Mouse (Mus musculus) stomach, embryonic 15.5 days (tissue): ENCODE measurements around the gene Asl. TPM values are rescaled to one million over a fixed set of nuclear protein-coding genes. Genes with fewer than 3 reads are reported as not detected.

Source experiments
- ATAC-seq: fragments of 200-750 bp; cut with Nextera tagmentation; 2 replicates; pipeline ENCODE4 v1.8.0; 2017; ENCODE audit warnings: low read depth, moderate number of reproducible peaks, moderate TSS enrichment; ENCODE audit not compliant: insufficient read depth, low FRiP score
- H3K27ac ChIP-seq: fragments of 300-500 bp; sonication (generic); 2 replicates; pipeline ENCODE4 v1.5.1; 2015; ENCODE audit warnings: mild to moderate bottlenecking, inconsistent platforms
- H3K27me3 ChIP-seq: fragments of 300-500 bp; sonication (generic); replicated peaks from 2 replicates; pipeline ENCODE4 v1.6.1; 2015; ENCODE audit warnings: inconsistent platforms
- H3K36me3 ChIP-seq: fragments of 300-500 bp; sonication (generic); 2 replicates; pipeline ENCODE4 v1.6.1; 2015; ENCODE audit warnings: inconsistent platforms
- H3K4me1 ChIP-seq: fragments of 300-500 bp; sonication (generic); 2 replicates; pipeline ENCODE4 v1.6.1; 2015; ENCODE audit warnings: inconsistent platforms
- H3K4me2 ChIP-seq: fragments of 300-500 bp; sonication (generic); 2 replicates; pipeline ENCODE4 v1.6.1; 2015; ENCODE audit warnings: mild to moderate bottlenecking, inconsistent platforms
- H3K4me3 ChIP-seq: fragments of 300-500 bp; sonication (generic); replicated peaks from 2 replicates; pipeline ENCODE4 v1.5.1; 2015; ENCODE audit warnings: inconsistent platforms
- H3K9ac ChIP-seq: fragments of 300-500 bp; sonication (generic); 2 replicates; pipeline ENCODE4 v1.6.1; 2015; ENCODE audit warnings: inconsistent platforms
- H3K9me3 ChIP-seq: fragments of 300-500 bp; sonication (generic); 2 replicates; pipeline ENCODE4 v1.6.1; 2016; ENCODE audit warnings: inconsistent platforms
- WGBS: fragments of 180-500 bp; shearing (Covaris S2); methylation state at CpG from one replicate; pipeline ENCODE4 v1.1.7; 2015; 5-methylcytosine and 5-hydroxymethylcytosine counted together
- polyA plus RNA-seq: library from polyadenylated mRNA; unstranded; fragments of >200 nt; fragmentation: Nextera tagmentation; extraction: Ambion mirVana; gene quantifications from 2 replicates; pipeline ENCODE4 v1.2.1, GENCODE M21; 2015

Asl gene
- polyA plus RNA-seq, 1 experiment from 2014 or later = 49.1 TPM

- H3K27me3 ChIP-seq = no peaks in the 10 kb centered on the region
- peak; percentile 47; the same call in 1 of the 2 replicates for ATAC-seq
- no peak overlapping the region for H3K4me3 ChIP-seq
- H3K27ac ChIP-seq = peak overlapping the region; percentile 61
- 66% methylated on average over 12 of the region's 12 CpGs for WGBS
- H3K4me2 ChIP-seq = no peak overlapping the region
- H3K9ac ChIP-seq = no peak overlapping the region
- H3K9me3 ChIP-seq = no peaks in the 10 kb centered on the region
- peaks cover 4% of the 10 kb centered on the region for H3K36me3 ChIP-seq
- H3K4me1 ChIP-seq = peaks cover 10% of the 10 kb centered on the region
These were observed 30.6 kb upstream of the Asl start for GRCm38 (mm10) chr5:130059413-130060328.

- H3K4me1 ChIP-seq = peaks cover 10% of the 10 kb centered on the region
- H3K9ac ChIP-seq = no peak overlapping the region
- no peak overlapping the region for H3K27ac ChIP-seq
- no peaks in the 10 kb centered on the region for H3K9me3 ChIP-seq
- H3K36me3 ChIP-seq = peaks cover 4% of the 10 kb centered on the region
- no peak overlapping the region for H3K4me2 ChIP-seq
- no peak for ATAC-seq
- H3K4me3 ChIP-seq = no peak overlapping the region
- H3K27me3 ChIP-seq = no peaks in the 10 kb centered on the region
- WGBS = 82% methylated on average over 2 of the region's 2 CpGs
These were observed 27.3 kb upstream of the Asl start for GRCm38 (mm10) chr5:130056303-130056702.

DNA sequence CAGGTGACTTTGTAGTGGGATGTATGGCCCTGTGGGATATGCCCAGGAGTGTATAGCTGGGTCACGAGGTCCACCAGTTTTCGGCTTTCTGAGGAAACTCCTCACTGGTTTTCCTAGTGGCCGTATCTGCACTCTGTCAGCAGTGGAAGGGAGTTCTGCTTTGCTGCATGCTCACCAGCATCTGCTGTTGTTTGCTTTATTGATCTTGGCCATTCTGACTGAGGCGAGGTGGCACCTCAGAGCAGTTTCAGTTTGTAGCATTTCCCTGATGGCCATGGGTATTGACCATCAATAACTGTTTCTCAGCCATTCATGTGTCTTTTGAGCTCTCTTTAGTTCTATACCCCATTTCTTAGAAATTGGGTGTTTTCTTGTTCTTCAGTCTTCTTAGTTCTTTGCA lies 26.6 kb upstream of the Asl start:
- WGBS = 85% methylated on average over 4 of the region's 4 CpGs
- no peak for ATAC-seq
- Histone ChIP-seq H3K4me2 (no peak overlapping the region), H3K9me3 (no peaks in the 10 kb centered on the region), H3K27me3 (no peaks in the 10 kb centered on the region), H3K4me3 (no peak overlapping the region), H3K27ac (no peak overlapping the region), H3K4me1 (peaks cover 10% of the 10 kb centered on the region), H3K36me3 (peaks cover 4% of the 10 kb centered on the region), H3K9ac (no peak overlapping the region)

DNA sequence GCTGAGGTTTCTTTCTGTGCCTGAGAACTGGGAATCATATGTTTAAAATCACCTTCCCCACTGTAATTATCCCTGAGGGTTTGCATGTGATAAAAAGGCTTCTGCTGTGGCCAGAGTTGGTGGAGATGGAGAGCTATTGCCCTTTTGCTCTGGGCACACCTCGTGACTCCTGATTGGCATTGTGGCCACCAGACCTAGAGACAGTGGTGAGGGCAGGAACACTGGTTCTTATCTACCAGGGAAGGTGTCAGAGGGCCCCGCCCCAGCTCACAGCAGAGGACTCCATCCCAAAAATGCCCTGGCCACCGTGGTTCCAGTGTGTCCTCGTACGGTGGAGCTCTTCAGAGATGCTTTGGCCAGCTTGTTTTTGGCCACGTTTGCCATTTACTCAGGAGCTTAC lies 23.9 kb upstream of the Asl start:
- H3K4me1 ChIP-seq = no peaks in the 10 kb centered on the region
- no peak overlapping the region for H3K9ac ChIP-seq
- H3K27me3 ChIP-seq = no peaks in the 10 kb centered on the region
- ATAC-seq = no peak
- H3K4me3 ChIP-seq = no peak overlapping the region
- no peaks in the 10 kb centered on the region for H3K9me3 ChIP-seq
- no peak overlapping the region for H3K27ac ChIP-seq
- 87% methylated on average over 6 of the region's 6 CpGs for WGBS
- no peaks in the 10 kb centered on the region for H3K36me3 ChIP-seq
- no peak overlapping the region for H3K4me2 ChIP-seq

GRCm38 (mm10) chr5:130052510-130052909 lies 23.5 kb upstream of the Asl start:
- no peak overlapping the region for H3K4me3 ChIP-seq
- no peak overlapping the region for H3K4me2 ChIP-seq
- H3K4me1 ChIP-seq = no peaks in the 10 kb centered on the region
- H3K27me3 ChIP-seq = no peaks in the 10 kb centered on the region
- ATAC-seq = no peak
- no peaks in the 10 kb centered on the region for H3K36me3 ChIP-seq
- H3K9ac ChIP-seq = no peak overlapping the region
- WGBS = 63% methylated on average over 5 of the region's 5 CpGs
- no peaks in the 10 kb centered on the region for H3K9me3 ChIP-seq
- no peak overlapping the region for H3K27ac ChIP-seq

DNA sequence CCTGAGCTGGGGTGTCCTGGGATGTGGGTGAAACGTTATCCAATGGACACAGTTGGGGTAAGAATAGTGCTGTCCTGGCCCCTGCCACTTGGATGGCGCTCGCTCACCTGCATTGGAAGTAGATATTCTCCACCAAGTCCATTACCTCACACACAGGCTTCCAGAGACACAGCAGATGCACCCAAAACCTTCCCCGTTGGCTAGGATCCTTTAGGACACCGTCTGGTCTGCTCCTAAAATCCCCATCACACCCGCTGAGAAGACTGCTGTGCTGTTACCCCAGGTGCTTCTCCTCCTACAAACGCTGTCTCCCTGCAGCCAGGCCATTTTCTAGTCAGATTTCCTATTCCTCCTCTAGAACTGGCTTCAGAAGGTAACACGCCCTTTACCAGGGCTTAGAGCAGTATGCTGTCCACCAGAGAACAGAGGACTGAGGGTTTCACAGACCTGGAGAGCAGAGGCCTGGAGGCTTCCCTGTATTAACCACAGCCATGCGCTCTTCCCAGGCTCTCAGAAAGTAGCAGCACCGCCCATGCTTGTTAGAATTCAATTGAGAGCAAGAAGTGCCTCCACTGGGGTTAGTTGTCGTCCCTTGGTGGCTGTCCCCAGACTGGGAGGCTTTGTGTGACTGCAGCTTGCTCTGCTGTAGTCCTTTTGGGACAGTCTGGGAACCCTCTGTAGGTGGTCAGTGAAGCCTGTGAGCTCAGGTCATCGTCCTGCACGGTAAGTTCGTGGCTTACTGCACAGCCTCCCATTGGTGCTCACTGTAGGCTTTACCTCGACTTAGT lies 22.2 kb upstream of the Asl start:
- H3K27me3 ChIP-seq = no peaks in the 10 kb centered on the region
- peaks cover 6% of the 10 kb centered on the region; the same call in 1 of the 2 replicates for H3K36me3 ChIP-seq
- no peak for ATAC-seq
- no peaks in the 10 kb centered on the region for H3K9me3 ChIP-seq
- no peak overlapping the region for H3K4me3 ChIP-seq
- H3K4me1 ChIP-seq = no peaks in the 10 kb centered on the region
- H3K9ac ChIP-seq = no peak overlapping the region
- 83% methylated on average over 15 of the region's 15 CpGs for WGBS
- H3K4me2 ChIP-seq = no peak overlapping the region
- H3K27ac ChIP-seq = no peak overlapping the region

DNA sequence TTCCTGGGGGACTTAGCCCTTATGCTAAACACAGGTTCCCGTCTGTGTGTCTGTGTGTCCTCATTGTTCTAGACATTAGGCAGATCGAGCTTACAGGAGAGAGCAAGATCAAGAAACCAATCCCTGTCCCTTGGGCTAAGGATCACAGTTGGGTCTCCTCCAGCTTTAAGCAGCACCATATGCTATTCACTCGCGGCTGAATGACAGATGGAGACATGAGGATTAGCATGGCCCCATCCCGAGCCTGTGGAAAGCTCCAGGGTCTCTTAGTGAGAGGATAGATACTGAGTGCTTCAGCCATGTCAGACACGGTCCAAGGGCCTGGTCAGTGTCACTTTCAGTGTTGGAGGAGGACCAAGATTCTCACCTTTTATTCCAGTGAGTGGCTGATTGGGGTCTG lies 21.4 kb upstream of the Asl start:
- no peaks in the 10 kb centered on the region for H3K9me3 ChIP-seq
- no peak overlapping the region for H3K27ac ChIP-seq
- H3K4me3 ChIP-seq = no peak overlapping the region
- H3K9ac ChIP-seq = no peak overlapping the region
- no peaks in the 10 kb centered on the region for H3K27me3 ChIP-seq
- ATAC-seq = no peak
- no peaks in the 10 kb centered on the region for H3K4me1 ChIP-seq
- no peak overlapping the region for H3K4me2 ChIP-seq
- WGBS = 57% methylated on average over 6 of the region's 6 CpGs
- H3K36me3 ChIP-seq = peaks cover 9% of the 10 kb centered on the region; the same call in 1 of the 2 replicates

- H3K27me3 ChIP-seq = no peaks in the 10 kb centered on the region
- 56% methylated on average over 15 of the region's 15 CpGs for WGBS
- H3K9me3 ChIP-seq = no peaks in the 10 kb centered on the region
- ATAC-seq = peak; percentile 58; the same call in 1 of the 2 replicates
- H3K27ac ChIP-seq = peak overlapping the region; percentile 67
- no peak overlapping the region for H3K9ac ChIP-seq
- peaks cover 9% of the 10 kb centered on the region; the same call in 1 of the 2 replicates for H3K36me3 ChIP-seq
- H3K4me2 ChIP-seq = no peak overlapping the region
- H3K4me3 ChIP-seq = no peak overlapping the region
- no peaks in the 10 kb centered on the region; the same call in 1 of the 2 replicates for H3K4me1 ChIP-seq
These were observed 19.9 kb upstream of the Asl start for GRCm38 (mm10) chr5:130048786-130049520.

DNA sequence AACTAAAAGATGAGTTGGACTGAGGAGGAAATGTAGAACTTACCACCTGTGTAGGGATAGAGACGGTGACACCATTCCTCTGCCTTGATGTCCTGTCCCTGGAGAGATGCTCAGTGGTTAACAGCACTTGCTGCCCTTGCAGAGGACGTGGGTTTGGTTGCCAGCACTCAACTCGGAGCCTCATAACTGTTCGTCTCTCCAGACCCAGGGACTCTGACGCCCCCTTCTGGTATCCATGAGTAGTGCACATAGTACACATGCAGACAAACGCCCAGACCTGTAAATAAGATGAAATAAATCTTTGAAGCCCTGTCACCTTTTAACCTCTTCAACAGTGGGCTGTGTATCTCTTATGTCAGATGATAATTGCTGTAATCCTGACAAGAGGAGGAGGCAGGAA lies 18.0 kb upstream of the Asl start:
- Histone ChIP-seq H3K4me1 (no peaks in the 10 kb centered on the region; the same call in 1 of the 2 replicates), H3K4me2 (no peak overlapping the region), H3K9me3 (no peaks in the 10 kb centered on the region), H3K27ac (no peak overlapping the region), H3K4me3 (no peak overlapping the region), H3K9ac (no peak overlapping the region), H3K27me3 (no peaks in the 10 kb centered on the region), H3K36me3 (peaks cover 11% of the 10 kb centered on the region)
- 72% methylated on average over 6 of the region's 6 CpGs for WGBS
- ATAC-seq = no peak

DNA sequence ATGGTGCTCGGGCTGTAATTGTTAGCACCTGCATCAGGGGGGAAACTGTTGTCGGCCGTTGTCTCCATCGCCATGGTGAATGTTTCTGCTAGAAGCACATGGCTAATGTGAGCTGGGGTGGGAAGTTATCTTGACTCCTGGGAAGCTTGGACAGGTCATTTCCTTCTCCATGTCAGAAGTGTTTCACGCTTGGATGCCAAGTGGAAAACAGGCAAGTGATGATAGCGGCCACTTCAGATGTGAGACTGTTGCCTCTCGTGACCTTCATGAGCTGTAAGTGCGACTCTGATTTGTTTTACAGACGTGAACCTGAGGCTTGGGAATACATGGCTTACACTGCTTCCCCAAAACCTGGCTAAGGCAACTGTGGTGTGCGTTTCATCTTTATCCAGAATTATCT lies 17.5 kb upstream of the Asl start:
- H3K4me3 ChIP-seq = no peak overlapping the region
- no peaks in the 10 kb centered on the region for H3K9me3 ChIP-seq
- H3K27ac ChIP-seq = no peak overlapping the region
- no peak overlapping the region for H3K4me2 ChIP-seq
- H3K4me1 ChIP-seq = no peaks in the 10 kb centered on the region; the same call in 1 of the 2 replicates
- H3K9ac ChIP-seq = no peak overlapping the region
- H3K36me3 ChIP-seq = peaks cover 11% of the 10 kb centered on the region
- ATAC-seq = no peak
- no peaks in the 10 kb centered on the region for H3K27me3 ChIP-seq
- WGBS = 90% methylated on average over 10 of the region's 10 CpGs

DNA sequence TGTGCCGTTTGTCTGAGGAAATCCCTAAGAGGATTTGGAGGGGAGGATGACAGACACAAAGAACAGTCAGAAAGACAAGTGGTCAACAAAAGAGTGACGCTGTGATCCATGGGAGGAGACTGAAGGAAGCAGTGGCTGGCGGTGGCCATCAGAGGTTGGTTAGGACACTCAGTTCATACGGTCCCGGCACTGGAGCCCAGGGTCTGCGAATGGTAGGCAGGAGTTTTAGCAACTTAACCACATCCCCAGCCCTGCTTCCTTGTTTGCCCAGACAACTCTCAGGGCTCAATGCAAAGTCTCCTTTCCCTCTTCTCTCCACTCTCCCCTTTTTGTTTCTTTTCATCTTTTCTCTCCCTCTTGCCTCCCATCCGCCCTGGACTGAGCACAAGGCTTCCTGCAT lies 17.1 kb upstream of the Asl start:
- H3K27ac ChIP-seq = no peak overlapping the region
- H3K9ac ChIP-seq = no peak overlapping the region
- 87% methylated on average over 7 of the region's 7 CpGs for WGBS
- no peaks in the 10 kb centered on the region for H3K27me3 ChIP-seq
- peaks cover 11% of the 10 kb centered on the region for H3K36me3 ChIP-seq
- no peak overlapping the region for H3K4me3 ChIP-seq
- no peak for ATAC-seq
- H3K4me2 ChIP-seq = no peak overlapping the region
- no peaks in the 10 kb centered on the region for H3K9me3 ChIP-seq
- no peaks in the 10 kb centered on the region; the same call in 1 of the 2 replicates for H3K4me1 ChIP-seq
